Mouse (Mus musculus): ENCODE measurements at regions not wholly inside any gene's neighbourhood (a gene's known extent, or its start where the extent isn't known, plus 50 kb on each side); places are given as distances from the start of the nearest gene placed in this dataset.

DNA sequence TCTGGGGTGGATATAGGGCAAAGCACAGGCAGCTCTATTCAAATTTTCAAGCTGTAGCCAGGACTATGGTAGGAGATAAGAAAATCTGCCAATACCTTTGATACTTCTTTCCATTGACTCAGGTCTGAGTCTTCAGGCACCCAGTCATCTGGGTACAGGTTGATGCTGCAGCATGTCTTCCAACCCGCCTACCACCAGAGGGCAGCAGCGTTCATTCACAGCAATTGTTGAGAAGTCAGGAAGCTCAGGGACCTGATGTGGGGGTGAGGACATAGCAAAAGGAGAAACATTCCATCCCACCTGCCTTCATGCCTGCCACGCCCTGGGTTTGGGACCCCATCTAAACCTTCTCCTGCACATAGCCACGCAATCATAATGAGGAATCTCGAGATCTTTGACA lies 118.2 kb upstream of the Gm21876 start:
- DNase-seq (ENCODE audit: low read depth, low spot score): peak; percentile 38

DNA sequence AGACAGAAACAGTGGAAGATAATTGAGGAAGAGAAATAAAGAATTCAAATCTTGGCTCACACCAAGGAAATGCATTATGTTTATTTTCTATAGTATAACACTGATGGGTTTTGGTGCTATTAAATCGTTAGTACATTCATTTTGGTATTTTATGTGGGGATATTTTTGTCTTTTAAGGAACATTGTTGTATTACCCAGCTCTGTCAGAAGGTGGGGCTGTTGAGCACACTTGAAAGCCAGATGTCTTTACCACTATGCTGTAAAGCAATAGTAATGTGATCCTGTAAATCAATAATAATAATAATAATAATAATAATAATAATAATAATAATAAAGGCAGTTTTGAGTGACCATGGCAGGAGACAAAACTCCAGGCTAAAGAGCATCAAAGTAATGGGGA lies 120.0 kb upstream of the Gm21876 start:
- DNase-seq (ENCODE audit: low read depth, low spot score): peak; percentile 2

DNA sequence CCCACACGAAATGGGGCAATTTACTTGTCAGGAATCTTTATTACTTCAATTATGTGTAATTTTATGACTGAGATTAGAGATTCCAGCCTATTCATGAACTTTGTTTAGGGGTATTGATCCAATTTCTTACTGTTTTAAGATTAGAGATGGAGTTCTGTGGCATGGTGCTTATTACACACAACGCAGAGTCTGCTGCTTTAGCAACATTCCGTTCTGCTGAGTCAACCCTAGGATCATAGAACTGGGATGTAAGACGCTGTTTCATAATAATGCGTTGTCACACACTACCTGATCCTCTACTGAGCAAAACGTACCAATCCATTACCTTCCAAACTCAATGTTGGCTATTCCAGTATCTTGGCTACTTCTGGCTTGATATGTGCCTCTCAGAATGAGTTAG lies 121.9 kb upstream of the Gm21876 start:
- no peak for DNase-seq (ENCODE audit: low read depth, low spot score)

DNA sequence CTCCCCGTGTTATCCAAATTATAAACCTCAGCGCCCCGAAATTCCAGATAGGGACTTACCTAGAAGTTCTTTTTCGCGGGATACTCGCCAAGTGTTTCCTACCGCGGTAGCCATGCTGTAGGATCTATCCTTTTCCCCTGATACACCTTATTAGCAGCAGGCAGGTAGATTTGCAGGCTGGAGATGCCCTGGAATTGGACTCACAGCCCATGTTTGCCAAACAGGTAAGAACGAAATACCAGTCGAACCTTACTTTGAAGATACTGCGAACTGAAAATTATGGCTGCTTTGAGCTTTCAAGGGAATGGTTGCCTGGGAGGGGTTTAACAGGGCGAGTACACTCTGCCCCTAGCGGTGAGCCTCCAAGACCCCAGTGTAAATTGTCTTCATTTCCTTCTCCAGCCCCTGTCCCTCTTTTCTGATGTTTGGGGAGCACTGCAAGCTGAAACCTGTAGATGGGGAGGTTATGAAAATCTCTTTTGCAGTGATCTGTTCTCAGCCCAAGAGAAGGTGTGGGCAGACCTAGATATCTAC lies 149.8 kb upstream of the Agtr2 start:
- no peak for DNase-seq (ENCODE audit: low read depth, low spot score)

DNA sequence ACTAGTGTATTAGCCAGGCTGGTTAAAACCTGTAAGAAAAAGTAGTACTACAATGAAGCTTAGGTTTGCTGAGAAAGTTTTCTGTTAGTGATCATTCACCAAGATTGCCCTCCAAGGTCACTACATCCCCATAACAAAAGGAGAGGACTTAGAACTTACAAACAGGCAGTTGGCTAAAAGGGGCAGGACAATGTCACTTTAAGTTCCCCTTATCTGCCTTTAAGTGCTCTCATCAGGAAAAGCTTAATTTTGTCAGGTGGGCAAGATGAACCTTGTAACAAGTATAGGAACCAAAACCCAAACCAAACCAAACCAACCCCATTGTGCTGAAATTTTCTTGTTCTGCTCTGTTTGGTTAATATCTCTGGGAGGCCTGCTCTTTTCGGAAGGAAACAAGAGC lies 139.9 kb upstream of the Agtr2 start:
- no peak for DNase-seq (ENCODE audit: low read depth, low spot score)

DNA sequence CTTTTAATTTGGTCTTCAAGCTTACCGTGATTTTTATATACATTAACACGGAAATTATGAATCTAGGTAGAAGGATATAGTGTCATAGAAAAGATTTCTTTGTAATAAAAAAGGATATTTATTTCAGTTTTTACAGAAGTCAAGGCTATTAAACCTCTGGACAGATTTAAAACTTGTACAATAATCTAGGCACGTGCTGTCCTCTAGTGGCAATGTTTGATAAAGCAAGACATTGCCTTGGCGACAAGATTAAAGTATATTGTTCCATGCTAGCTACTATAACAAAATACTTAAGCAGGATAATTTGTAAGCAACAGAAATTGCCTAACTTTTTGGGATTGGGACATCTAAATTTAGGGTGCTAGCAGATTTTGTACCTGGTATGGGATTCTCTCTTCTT lies 133.8 kb upstream of the Agtr2 start:
- DNase-seq (ENCODE audit: low read depth, low spot score): peak; percentile 17

DNA sequence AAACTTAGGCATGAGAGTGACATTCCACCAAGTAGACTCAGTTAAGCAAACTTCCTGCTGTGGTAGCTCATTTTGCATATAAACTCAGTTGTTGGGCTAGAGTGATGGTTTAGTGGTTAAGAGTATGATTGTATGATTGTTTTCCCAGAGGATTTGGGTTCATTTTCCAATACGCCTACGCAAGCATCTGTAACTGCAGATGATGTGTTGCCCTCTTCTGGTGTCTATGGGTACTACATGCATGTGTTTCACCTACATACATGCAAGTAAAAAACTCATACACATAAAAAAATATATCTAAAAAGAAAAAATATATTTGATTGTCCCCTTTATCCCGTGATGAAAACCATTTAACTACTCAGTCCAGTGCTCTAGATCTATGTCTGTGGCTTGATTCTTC lies 132.0 kb upstream of the Agtr2 start:
- DNase-seq (ENCODE audit: low read depth, low spot score): peak; percentile 29

DNA sequence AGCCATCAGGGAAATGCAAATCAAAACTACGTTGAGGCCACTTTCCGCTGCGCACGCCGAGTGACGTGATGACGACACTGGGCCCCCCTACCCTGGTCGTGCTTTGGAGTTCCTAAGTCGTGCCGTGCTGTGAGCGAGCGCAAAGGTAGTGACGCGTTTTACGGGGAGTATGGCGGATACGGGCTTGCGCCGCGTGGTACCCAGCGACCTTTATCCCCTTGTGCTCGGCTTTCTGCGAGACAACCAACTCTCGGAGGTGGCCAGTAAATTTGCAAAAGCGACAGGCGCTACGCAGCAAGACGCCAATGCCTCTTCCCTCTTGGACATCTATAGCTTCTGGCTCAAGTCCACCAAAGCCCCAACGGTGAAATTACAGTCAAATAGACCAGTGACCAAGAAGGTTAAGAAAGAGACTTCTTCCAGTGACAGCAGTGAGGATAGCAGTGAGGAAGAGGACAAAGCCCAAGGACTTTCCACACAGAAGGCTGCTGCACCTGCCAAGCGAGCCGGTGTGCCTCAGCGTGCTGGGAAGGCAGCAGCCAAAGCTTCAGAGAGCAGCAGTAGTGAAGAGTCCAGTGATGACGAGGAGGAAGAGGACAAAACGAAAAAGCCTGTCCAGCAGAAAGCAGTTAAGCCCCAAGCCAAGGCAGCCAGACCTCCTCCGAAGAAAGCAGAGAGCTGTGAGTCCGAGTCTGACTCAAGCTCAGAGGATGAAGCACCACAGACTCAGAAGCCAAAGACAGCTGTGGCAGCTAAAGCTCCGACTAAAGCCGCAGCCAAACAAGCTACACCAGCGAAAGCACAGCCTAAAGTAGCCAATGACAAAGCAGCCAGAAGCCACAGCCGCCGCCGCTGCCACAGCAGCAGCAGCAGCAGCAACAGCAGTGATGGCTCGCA lies 123.3 kb upstream of the Agtr2 start:
- no peak for DNase-seq (ENCODE audit: low read depth, low spot score)

DNA sequence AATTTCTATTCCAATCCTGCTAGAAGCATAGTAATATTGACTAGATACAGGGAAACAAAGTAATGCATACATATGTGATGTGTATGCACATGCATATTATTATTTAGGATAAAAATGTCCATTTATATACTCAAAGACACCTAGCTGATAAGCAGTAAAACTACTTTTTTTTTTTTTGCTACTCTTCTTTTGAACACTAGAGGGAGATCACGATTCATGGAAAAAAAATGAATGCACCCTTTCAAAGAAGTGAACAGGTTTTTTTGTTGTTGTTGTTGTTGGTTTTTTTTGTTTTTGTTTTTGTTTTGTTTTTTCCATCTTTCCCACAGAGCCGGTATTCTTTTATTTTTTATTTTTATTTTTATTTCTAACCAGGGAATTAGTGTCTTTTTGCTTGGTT lies 99.1 kb upstream of the Agtr2 start:
- peak; percentile 3 for DNase-seq (ENCODE audit: low read depth, low spot score)

DNA sequence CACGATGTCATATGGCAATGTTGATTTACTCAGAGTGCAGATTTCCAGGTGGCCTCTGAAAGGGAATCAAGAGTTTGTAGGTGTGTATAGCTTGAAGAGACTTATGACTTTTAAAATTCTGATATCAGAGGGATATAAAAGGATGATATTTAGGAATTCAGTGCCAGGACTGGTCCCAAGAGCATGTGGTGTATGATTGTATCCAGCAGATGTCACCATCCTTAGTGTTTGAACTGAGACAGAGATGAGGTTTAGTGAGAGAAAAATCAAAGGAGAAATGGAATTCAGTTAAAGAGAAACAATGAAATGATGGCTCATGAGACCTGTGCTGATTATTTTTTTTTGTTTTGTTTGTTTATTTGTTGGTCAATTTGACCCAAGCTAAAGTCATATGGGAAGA lies 94.4 kb upstream of the Agtr2 start:
- no peak for DNase-seq (ENCODE audit: low read depth, low spot score)

DNA sequence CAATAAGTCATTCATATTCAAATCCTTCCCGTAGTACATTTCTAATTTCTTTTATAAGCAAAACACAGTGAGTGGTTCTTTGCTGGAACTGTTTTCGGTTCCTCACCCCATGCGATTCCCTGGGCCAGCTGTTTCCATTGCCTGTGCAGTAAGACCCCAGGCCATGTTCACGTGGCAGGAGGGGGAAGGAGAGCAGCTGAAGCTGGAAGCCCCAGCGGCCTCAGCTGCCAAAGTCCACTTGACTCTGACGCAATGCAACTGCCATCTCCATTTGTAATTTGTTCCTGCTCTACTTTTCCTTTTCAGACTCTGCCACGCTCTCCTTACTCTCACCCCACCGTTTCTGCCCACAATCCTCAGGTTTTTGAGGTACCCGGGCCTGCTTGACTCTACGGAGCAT lies 91.1 kb upstream of the Agtr2 start:
- DNase-seq (ENCODE audit: low read depth, low spot score): no peak

DNA sequence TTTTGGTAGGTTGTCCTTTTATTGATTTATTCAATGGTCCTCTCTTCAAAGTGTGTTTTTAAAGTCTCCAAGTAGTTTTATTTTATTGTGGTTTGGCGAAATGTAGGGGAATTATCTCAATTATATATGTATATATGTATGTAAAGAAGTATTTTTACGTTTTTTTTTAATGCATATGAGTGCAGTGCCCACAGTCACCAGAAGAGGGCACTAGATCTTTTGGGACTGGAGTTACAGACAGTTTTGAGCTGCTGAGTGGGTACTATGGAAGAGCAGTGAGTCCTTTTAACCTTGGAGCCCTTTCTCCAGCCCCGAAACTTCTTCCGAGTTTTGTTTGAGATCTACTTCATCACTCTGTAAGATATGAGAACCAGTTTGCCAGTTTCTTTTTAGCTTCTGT lies 59.5 kb upstream of the Agtr2 start:
- peak; percentile 10 for DNase-seq (ENCODE audit: low read depth, low spot score)

DNA sequence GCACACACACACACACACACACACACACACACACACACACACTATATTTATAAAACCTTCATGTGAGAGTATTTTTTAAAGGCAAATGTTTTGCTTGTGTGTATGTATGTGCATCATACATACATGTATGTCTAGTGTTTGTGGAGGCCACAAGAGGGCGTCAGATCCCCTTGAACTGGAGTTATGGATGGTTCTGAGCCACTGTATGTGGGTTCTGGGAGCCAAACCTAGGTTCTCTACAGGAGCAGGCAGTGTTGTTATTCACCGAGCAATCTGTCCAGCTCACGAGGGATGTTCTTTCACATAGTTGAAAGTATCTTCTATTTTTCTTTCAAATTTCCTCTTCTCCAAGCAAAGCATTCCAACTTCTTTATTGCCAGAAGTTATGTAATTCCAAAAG lies 56.3 kb upstream of the Agtr2 start:
- no peak for DNase-seq (ENCODE audit: low read depth, low spot score)

DNA sequence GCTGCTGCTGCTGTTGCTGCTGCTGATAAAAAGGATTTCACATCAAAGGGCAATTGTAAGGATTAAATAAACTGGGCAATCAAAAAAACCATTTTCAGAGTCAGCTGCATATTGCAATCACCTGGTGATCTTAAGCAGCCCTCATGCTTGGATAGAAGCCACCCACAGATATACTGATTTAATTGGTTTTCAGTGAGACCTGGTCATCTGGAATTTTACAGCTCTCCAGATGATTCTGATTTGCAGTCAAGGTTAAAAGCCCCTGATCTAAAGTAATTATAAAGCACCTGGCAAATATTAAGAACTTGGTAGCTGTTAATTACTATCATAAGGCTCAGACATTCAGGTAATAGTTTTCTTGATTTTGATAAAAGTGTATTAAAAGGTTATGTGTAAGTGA lies 50.8 kb upstream of the Agtr2 start:
- DNase-seq (ENCODE audit: low read depth, low spot score): no peak
